Mouse (Mus musculus): Measurements from ENCODE around the gene A2ml1. TPM values are rescaled to one million over a fixed set of nuclear protein-coding genes. Genes with fewer than 3 reads are reported as not detected.

A2ml1 gene
- polyA plus RNA-seq (2015; fragmentation: Nextera tagmentation; extraction: Ambion mirVana): 0.80 and 1.3 TPM in 2 replicates

GRCm38 (mm10) chr6:128581508-128581907 lies at the start of gene A2ml1:
Gene A2ml1 (minus strand): TSS chr6:128581608.

DNA sequence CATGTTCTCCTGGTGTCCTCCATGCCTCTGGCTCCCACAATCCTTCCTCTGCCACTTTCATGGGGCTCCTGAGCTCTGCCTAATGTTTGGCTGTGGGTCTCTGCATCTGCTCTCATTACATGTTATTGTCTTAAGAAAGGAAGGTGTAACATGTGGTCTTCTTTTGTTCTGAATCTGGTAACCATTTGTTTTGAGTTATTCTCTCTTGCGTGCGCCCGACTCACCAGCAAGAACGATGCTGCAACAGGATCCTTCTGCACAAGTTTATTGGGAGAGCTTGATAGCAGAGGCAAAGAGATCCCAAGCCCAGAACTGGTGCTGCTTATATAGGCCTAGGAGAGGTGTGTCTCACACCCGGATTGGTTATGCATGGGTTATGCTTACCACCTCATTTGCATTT lies 42.0 kb upstream of the A2ml1 start, which contains the start of gene Klrb1a:
Gene Klrb1a, minus strand, starts transcription at position 101 of the 400 bp plus-strand sequence.

DNA sequence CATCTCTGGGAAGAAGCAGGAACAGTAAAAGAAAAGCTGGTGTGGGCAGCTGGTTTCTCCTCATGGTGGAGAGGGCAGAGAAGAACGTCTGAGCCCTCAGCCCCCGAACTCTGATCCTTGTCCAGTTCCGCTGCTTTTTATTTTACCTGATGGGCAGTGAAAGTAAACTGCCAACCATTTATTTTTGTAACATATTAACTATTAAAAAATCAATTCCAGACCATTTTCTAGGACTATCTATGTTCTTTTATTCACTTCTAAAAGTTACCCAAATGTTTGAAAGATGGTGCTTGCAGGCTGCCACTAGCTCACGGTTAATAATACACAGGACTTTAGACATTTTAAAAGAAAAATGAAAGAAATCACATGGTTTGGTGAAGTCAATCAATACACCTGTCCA lies 54.8 kb downstream of the A2ml1 start, which contains the start of gene Pzp:
Gene Pzp, minus strand, starts transcription at position 120 of the 400 bp plus-strand sequence.

Other genes with a start within 250 kb of the A2ml1 start
- gene Tulp3, start 225.8 kb downstream of the A2ml1 start, polyA plus RNA-seq (2015; fragmentation: Nextera tagmentation; extraction: Ambion mirVana): 8.7 and 14.9 TPM in 2 replicates
- 35.5 and 40.3 TPM in 2 replicates for gene Rhno1, start 218.7 kb downstream of the A2ml1 start, polyA plus RNA-seq (2015; fragmentation: Nextera tagmentation; extraction: Ambion mirVana)
- gene Foxm1, start 218.6 kb downstream of the A2ml1 start, polyA plus RNA-seq (2015; fragmentation: Nextera tagmentation; extraction: Ambion mirVana): 6.0 and 6.9 TPM in 2 replicates
- gene Tex52, start 206.2 kb downstream of the A2ml1 start, polyA plus RNA-seq (2015; fragmentation: Nextera tagmentation; extraction: Ambion mirVana): 0.16 TPM in 1 of 2 replicates, not detected in the other
- not detected in 2 replicates for gene Gm44596, start 206.1 kb downstream of the A2ml1 start, polyA plus RNA-seq (2015; fragmentation: Nextera tagmentation; extraction: Ambion mirVana)
- 5.3 and 6.0 TPM in 2 replicates for gene Nrip2, start 182.3 kb downstream of the A2ml1 start, polyA plus RNA-seq (2015; fragmentation: Nextera tagmentation; extraction: Ambion mirVana)
- gene Itfg2, start 156.7 kb downstream of the A2ml1 start, polyA plus RNA-seq (2015; fragmentation: Nextera tagmentation; extraction: Ambion mirVana): 20.5 and 21.0 TPM in 2 replicates
- gene Fkbp4, start 142.9 kb downstream of the A2ml1 start, polyA plus RNA-seq (2015; fragmentation: Nextera tagmentation; extraction: Ambion mirVana): 161 and 192 TPM in 2 replicates
- 29.3 and 42.7 TPM in 2 replicates for gene Pzp, start 54.9 kb downstream of the A2ml1 start, polyA plus RNA-seq (2015; fragmentation: Nextera tagmentation; extraction: Ambion mirVana)
- 0.14 TPM in 1 of 2 replicates, not detected in the other for gene Klrb1a, start 41.9 kb upstream of the A2ml1 start, polyA plus RNA-seq (2015; fragmentation: Nextera tagmentation; extraction: Ambion mirVana)
- 1.1 TPM in 1 of 2 replicates, not detected in the other for gene Clec2h, start 80.8 kb upstream of the A2ml1 start, polyA plus RNA-seq (2015; fragmentation: Nextera tagmentation; extraction: Ambion mirVana)
- not detected in 2 replicates for gene Klrb1, start 141.5 kb upstream of the A2ml1 start, polyA plus RNA-seq (2015; fragmentation: Nextera tagmentation; extraction: Ambion mirVana)
- gene Klrb1c, start 207.6 kb upstream of the A2ml1 start, polyA plus RNA-seq (2015; fragmentation: Nextera tagmentation; extraction: Ambion mirVana): 0.46 and 0.57 TPM in 2 replicates
- gene Gm44511, start 244.7 kb upstream of the A2ml1 start, polyA plus RNA-seq (2015; fragmentation: Nextera tagmentation; extraction: Ambion mirVana): 0.43 TPM in 1 of 2 replicates, not detected in the other
- gene Klrb1b, start 244.7 kb upstream of the A2ml1 start, polyA plus RNA-seq (2015; fragmentation: Nextera tagmentation; extraction: Ambion mirVana): 0.25 and 0.65 TPM in 2 replicates